Mouse (Mus musculus): ENCODE measurements at regions not wholly inside any gene's neighbourhood (a gene's known extent, or its start where the extent isn't known, plus 50 kb on each side); places are given as distances from the start of the nearest gene placed in this dataset.

DNA sequence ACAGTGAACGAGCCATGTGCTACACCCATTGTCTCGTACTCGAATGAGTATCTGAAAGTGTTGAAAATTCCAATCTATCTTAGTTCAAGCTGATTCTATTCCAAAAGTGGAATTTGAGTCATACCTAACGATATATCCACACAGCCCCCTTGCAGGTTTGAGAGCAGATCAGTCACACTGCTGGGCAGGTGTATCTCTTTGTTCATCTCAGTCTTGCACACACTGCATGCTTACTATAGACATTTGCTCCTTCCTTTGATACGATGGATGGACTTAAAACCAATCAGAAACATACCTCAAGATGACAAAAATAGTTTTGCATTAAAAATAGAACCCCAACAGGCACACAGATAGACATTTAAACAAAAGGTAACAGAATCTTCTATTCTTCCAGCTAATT is 98.0 kb upstream of the Klf7 start:
- no peak for TF ChIP-seq CTCF (IDR thresholded peaks at IDR 0.05; ENCODE audit: extremely low read depth, insufficient read depth, low read length)
- TF ChIP-seq POLR2A (IDR thresholded peaks at IDR 0.05; ENCODE audit: extremely low read depth, insufficient read depth, low read length), result no peak
